16 mouse cellular contexts compared by ENCODE assay signal in genomic region chr1:144264000-144264399, GRCm38 (mm10). TPM values are rescaled to one million over a fixed set of nuclear protein-coding genes. Genes with fewer than 3 reads are reported as not detected.
"Had no signal": no experiment of that assay in that cellular context is flagged by ENCODE, and none has a peak within 500 bp of the region (broad histone marks: within the 10 kb centered on the region; RNA-seq: fewer than 3 reads in every experiment).

No protein-coding gene starts in this region.

- DNase-seq: retina, postnatal 1 day; right cerebral cortex, adult 18-20 months; right cerebral cortex, postnatal 14 days; right cerebral cortex, postnatal 25 days; right cerebral cortex, postnatal 4 days; spleen, adult 18-20 months; thymus, adult 18-20 months; thymus, adult 2 months; thymus, postnatal 14 days; thymus, postnatal 25 days; thymus, postnatal 36 days; thymus, postnatal 4 days had no signal

RNA-seq across cellular contexts. Expression of gene Rgs1, which starts 15.0 kb away (rescaled TPM):
- polyA plus RNA-seq: neural tube, embryonic 14.5 days; neural tube, embryonic 15.5 days; stomach, embryonic 14.5 days; testis, adult 2 months had no signal
